Mouse (Mus musculus) ES-E14 (cell line): ENCODE data around the gene Psd4. TPM values are rescaled to one million over a fixed set of nuclear protein-coding genes. Genes with fewer than 3 reads are reported as not detected.

Experiments
- DNase-seq: peaks from one replicate; pipeline ENCODE4 v3.0.0-alpha.2; 2013; ENCODE audit warnings: low read depth, low spot score
- H3K27ac ChIP-seq: 2 replicates; pipeline ENCODE4 v1.5.1; 2012; ENCODE audit warnings: low read depth, mild to moderate bottlenecking, low read length, moderate library complexity, mixed read lengths; ENCODE audit not compliant: poor library complexity, insufficient read depth, severe bottlenecking
- H3K36me3 ChIP-seq: 2 replicates; pipeline ENCODE4 v1.6.1; 2012; ENCODE audit warnings: mild to moderate bottlenecking, low read length, moderate library complexity, mixed read lengths; ENCODE audit not compliant: control insufficient read depth, poor library complexity, insufficient read depth, severe bottlenecking
- H3K4me1 ChIP-seq, 2 experiments: fragments of 150-350 bp in 1 of 2; sonication (generic) in 1 of 2; 2 replicates each; pipeline ENCODE4 v1.6.1; 2012; ENCODE audit warnings: low read length in 2 of 2, mild to moderate bottlenecking in 1 of 2, mixed read lengths in 1 of 2; ENCODE audit not compliant: control insufficient read depth in 2 of 2, insufficient read depth in 2 of 2, poor library complexity in 1 of 2
- H3K4me3 ChIP-seq, 2 experiments: fragments of 150-350 bp in 1 of 2; sonication (generic) in 1 of 2; 2 replicates each; pipeline ENCODE4 v1.5.1; 2012; ENCODE audit warnings: low read length in 2 of 2, low read depth in 1 of 2, mild to moderate bottlenecking in 1 of 2, mixed read lengths in 1 of 2; ENCODE audit not compliant: insufficient read depth in 1 of 2, poor library complexity in 1 of 2, severe bottlenecking in 1 of 2
- H3K9ac ChIP-seq: 2 replicates; pipeline ENCODE4 v1.6.1; 2012; ENCODE audit warnings: low read depth, mild to moderate bottlenecking, low read length, mixed read lengths; ENCODE audit not compliant: poor library complexity, insufficient read depth, severe bottlenecking
- H3K9me3 ChIP-seq: fragments of 150-350 bp; sonication (generic); 2 replicates; pipeline ENCODE4 v1.6.1; 2012; ENCODE audit warnings: low read depth, mild to moderate bottlenecking, low read length; ENCODE audit not compliant: control insufficient read depth, insufficient read depth
- CHD2 ChIP-seq: IDR thresholded peaks from 2 replicates; pipeline ENCODE4 v1.6.1; 2014; ENCODE audit warnings: mild to moderate bottlenecking, low read depth, low read length, inconsistent platforms
- HCFC1 ChIP-seq: IDR thresholded peaks from 2 replicates; pipeline ENCODE4 v1.6.1; 2012; ENCODE audit warnings: low read length, inconsistent platforms, borderline replicate concordance; ENCODE audit not compliant: insufficient read depth
- MAFK ChIP-seq: IDR thresholded peaks from 2 replicates; pipeline ENCODE4 v1.6.1; 2014; ENCODE audit warnings: mild to moderate bottlenecking, low read depth, low read length, inconsistent platforms; ENCODE audit not compliant: insufficient read depth
- ZC3H11A ChIP-seq: IDR thresholded peaks from 2 replicates; pipeline ENCODE4 v1.6.1; 2012; ENCODE audit warnings: low read depth, mild to moderate bottlenecking, inconsistent platforms, low read length, borderline replicate concordance
- ZNF384 ChIP-seq: IDR thresholded peaks from 2 replicates; pipeline ENCODE4 v1.6.1; 2012; ENCODE audit warnings: low read depth, low read length, inconsistent platforms
- in situ Hi-C, 2 experiments: fragments of 600-800 bp; cut with MboI; formaldehyde crosslinking; loops; one replicate each; pipeline ENCODE4 v1.15.1; 2025; ENCODE audit warnings: low sequenced_read_pairs in 2 of 2, inconsistent platforms in 1 of 2; ENCODE audit not compliant: unreplicated experiment in 2 of 2
- total RNA-seq: library from RNA; depleted of rRNA; stranded (reverse); fragments of 300-350 nt; gene quantifications from 2 replicates; pipeline ENCODE4 v1.2.3, GENCODE M21; 2012

Psd4 gene
- total RNA-seq, 1 experiment, result 8.3 TPM

GRCm38 (mm10) chr2:24367895-24368261, 498 bp downstream of the Psd4 start:
- Histone ChIP-seq H3K4me3 (peak overlapping the region in 1 of 2 experiments; percentile 34; a peak in 2 of 4 replicates), H3K27ac (no peak overlapping the region), H3K36me3 (no peaks in the 10 kb centered on the region), H3K9me3 (no peaks in the 10 kb centered on the region), H3K9ac (no peak overlapping the region), H3K4me1 (no peaks in the 10 kb centered on the region)
- in situ Hi-C loops, result no loop called here
- TF ChIP-seq CHD2, result no peak
- no peak for TF ChIP-seq HCFC1
- no peak for TF ChIP-seq MAFK
- no peak for TF ChIP-seq ZNF384
- no peak for TF ChIP-seq ZC3H11A
- no peak for DNase-seq

GRCm38 (mm10) chr2:24378747-24379450, 11.5 kb downstream of the Psd4 start:
- no peaks in the 10 kb centered on the region for H3K4me1 ChIP-seq
- H3K9me3 ChIP-seq, result no peaks in the 10 kb centered on the region
- in situ Hi-C loops, result no loop called here
- TF ChIP-seq HCFC1 (no peak), MAFK (no peak), CHD2 (no peak), ZC3H11A (no peak), ZNF384 (no peak)
- no peaks in the 10 kb centered on the region for H3K36me3 ChIP-seq
- no peak overlapping the region for H3K9ac ChIP-seq
- H3K27ac ChIP-seq, result no peak overlapping the region
- DNase-seq, result no peak
- no peak overlapping the region for H3K4me3 ChIP-seq

- TF ChIP-seq CHD2, result no peak
- no peak for TF ChIP-seq MAFK
- TF ChIP-seq HCFC1, result no peak
- TF ChIP-seq ZC3H11A, result no peak
- no peak for TF ChIP-seq ZNF384
- Histone ChIP-seq H3K4me3 (no peak overlapping the region), H3K4me1 (peaks cover 4 to 8% of the 10 kb centered on the region in 2 experiments; a peak in 1 of 4 replicates), H3K36me3 (no peaks in the 10 kb centered on the region), H3K9me3 (no peaks in the 10 kb centered on the region), H3K9ac (no peak overlapping the region), H3K27ac (no peak overlapping the region)
- no peak for DNase-seq
- in situ Hi-C loops, result no loop called here
Measured at GRCm38 (mm10) chr2:24382456-24383230, 15.3 kb downstream of the Psd4 start.

GRCm38 (mm10) chr2:24383636-24384035, 16.3 kb downstream of the Psd4 start:
- DNase-seq, result no peak
- Histone ChIP-seq H3K9me3 (no peaks in the 10 kb centered on the region), H3K27ac (no peak overlapping the region), H3K4me1 (peaks cover 4 to 8% of the 10 kb centered on the region in 2 experiments; a peak in 1 of 4 replicates), H3K9ac (no peak overlapping the region), H3K36me3 (no peaks in the 10 kb centered on the region), H3K4me3 (no peak overlapping the region)
- in situ Hi-C loops, result no loop called here
- no peak for TF ChIP-seq ZNF384
- TF ChIP-seq ZC3H11A, result no peak
- TF ChIP-seq MAFK, result no peak
- TF ChIP-seq HCFC1, result no peak
- no peak for TF ChIP-seq CHD2
